Mouse (Mus musculus) cerebellum, postnatal 4 days (tissue): ENCODE results near the gene Fam110a.

Experiments used
- DNase-seq, 2 experiments: peaks; one replicate each; pipeline ENCODE4 v3.0.0; 2022; ENCODE audit warnings: low spot score in 2 of 2, mixed read lengths in 1 of 2

Fam110a gene

GRCm38 (mm10) chr2:151979470-151980354 lies at the start of gene Fam110a:
TSS of gene Fam110a (minus strand) at chr2:151980219.
- peak; percentile 80 to 93 for DNase-seq

GRCm38 (mm10) chr2:152029252-152030082 lies 49.4 kb upstream of the Fam110a start:
- peak; percentile 84 to 95 for DNase-seq

GRCm38 (mm10) chr2:152024883-152025422 lies 44.9 kb upstream of the Fam110a start:
- no peak for DNase-seq

GRCm38 (mm10) chr2:152022022-152022421 lies 42.0 kb upstream of the Fam110a start:
- DNase-seq = no peak

- DNase-seq = peak; percentile 62 to 80
These were observed 40.2 kb upstream of the Fam110a start for GRCm38 (mm10) chr2:152020255-152020654.

- DNase-seq = no peak
These were observed 36.6 kb upstream of the Fam110a start for GRCm38 (mm10) chr2:152016666-152017065.

- no peak for DNase-seq
These were observed 36.0 kb upstream of the Fam110a start for GRCm38 (mm10) chr2:152015997-152016396.

- DNase-seq = no peak
These were observed 32.7 kb upstream of the Fam110a start for GRCm38 (mm10) chr2:152012701-152013100.

- no peak for DNase-seq
These were observed 32.2 kb upstream of the Fam110a start for GRCm38 (mm10) chr2:152012222-152012621.

- DNase-seq = no peak
These were observed 31.7 kb upstream of the Fam110a start for GRCm38 (mm10) chr2:152011724-152012123.

GRCm38 (mm10) chr2:152010661-152011060 lies 30.6 kb upstream of the Fam110a start:
- DNase-seq = no peak

- no peak for DNase-seq
These were observed 30.2 kb upstream of the Fam110a start for GRCm38 (mm10) chr2:152010251-152010650.

GRCm38 (mm10) chr2:152009061-152009779 lies 29.2 kb upstream of the Fam110a start:
- no peak for DNase-seq

GRCm38 (mm10) chr2:152007783-152008182 lies 27.8 kb upstream of the Fam110a start:
- peak in 1 of 2 experiments; percentile 58 for DNase-seq

GRCm38 (mm10) chr2:152002529-152002928 lies 22.5 kb upstream of the Fam110a start:
- no peak for DNase-seq

- no peak for DNase-seq
These were observed 20.7 kb upstream of the Fam110a start for GRCm38 (mm10) chr2:152000735-152001134.

- DNase-seq = no peak
These were observed 20.3 kb upstream of the Fam110a start for GRCm38 (mm10) chr2:152000291-152000679.

- DNase-seq = no peak
These were observed 19.8 kb upstream of the Fam110a start for GRCm38 (mm10) chr2:151999669-152000290.

- no peak for DNase-seq
These were observed 18.9 kb upstream of the Fam110a start for GRCm38 (mm10) chr2:151998932-151999331.

- DNase-seq = no peak
These were observed 18.5 kb upstream of the Fam110a start for GRCm38 (mm10) chr2:151998505-151998899.
